Mouse (Mus musculus) erythroblast, embryonic 14.5 days (primary cell): ENCODE data around the gene Gja3.
"Not testable (repeated sequence)": the region's sequence is repeated elsewhere in the genome, so short reads cannot be mapped to it uniquely, and the experiment has no call there.

ENCODE experiments used
- GATA1 ChIP-seq: IDR thresholded peaks from 2 replicates; pipeline ENCODE4 v1.6.1; 2012; ENCODE audit warnings: low read length, inconsistent platforms, mixed read lengths
- TAL1 ChIP-seq: IDR thresholded peaks from 3 replicates; pipeline ENCODE4 v1.6.1; 2012; ENCODE audit warnings: low read length, inconsistent platforms, mixed read lengths

DNA sequence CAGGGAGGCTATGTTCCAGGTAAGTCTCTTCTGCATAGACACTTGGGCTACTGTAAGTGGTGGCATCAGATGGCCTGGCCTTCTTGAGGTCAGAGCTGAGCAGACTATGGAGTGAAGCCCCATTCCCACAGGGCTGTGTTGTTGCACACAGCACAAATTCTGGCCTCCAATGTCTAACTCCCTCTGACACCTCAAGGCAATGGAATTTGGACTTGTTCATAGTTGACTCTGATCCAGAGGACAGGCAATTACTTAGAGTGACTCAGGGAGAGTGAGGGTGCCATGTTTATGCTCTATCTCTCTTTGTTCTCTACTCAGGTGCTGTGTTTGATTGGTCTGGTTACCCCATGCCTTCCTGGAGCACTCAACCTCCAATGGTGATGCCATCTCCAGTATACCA, 41.1 kb downstream of the Gja3 start:
- TF ChIP-seq GATA1, TAL1: not testable (repeated sequence)
